Mouse (Mus musculus): ENCODE measurements around the gene Fbxl8. TPM values are rescaled to one million over a fixed set of nuclear protein-coding genes. Genes with fewer than 3 reads are reported as not detected.

Gene Fbxl8
- total RNA-seq, 2 experiments from 2014 or later: 1.0 to 1.1 TPM

Small RNA genes lying within 50 kb of the gene (microRNA-seq; reads per million reads assigned to microRNA genes)
- gene Gm27320 (0 reads per million in 2 experiments), gene Mir328 (11,020 to 11,446 reads per million in 2 experiments)

Other genes with a start within 250 kb of the Fbxl8 start
- not detected for gene Ces3a, start 216.0 kb upstream of the Fbxl8 start, total RNA-seq (2021)
- not detected for gene Ces3b, start 180.9 kb upstream of the Fbxl8 start, total RNA-seq (2021)
- gene Ces4a, start 132.8 kb upstream of the Fbxl8 start, total RNA-seq (2021): not detected
- gene Cbfb, start 94.0 kb upstream of the Fbxl8 start, total RNA-seq (2021): 10 to 100 TPM; 22.1 to 24.4 TPM
- gene D230025D16Rik, start 39.5 kb upstream of the Fbxl8 start, total RNA-seq (2021): 10 to 100 TPM; 35.4 to 39.0 TPM
- gene B3gnt9, start 9.5 kb upstream of the Fbxl8 start, total RNA-seq (2021): 1 to 10 TPM; 3.3 to 3.8 TPM
- 1 to 10 TPM; 7.8 to 8.5 TPM for gene Tradd, start within 50 bp of the Fbxl8 start, total RNA-seq (2021)
- 10 to 100 TPM; 11.5 to 13.0 TPM for gene Hsf4, start 5.2 kb downstream of the Fbxl8 start, total RNA-seq (2021)
- gene Nol3, start 11.5 kb downstream of the Fbxl8 start, total RNA-seq (2021): 10 to 100 TPM; 10.4 to 10.9 TPM
- 10 to 100 TPM; 19.2 to 23.5 TPM for gene 4931428F04Rik, start 25.2 kb downstream of the Fbxl8 start, total RNA-seq (2021)
- under 1 TPM; 0.48 to 0.94 TPM for gene Exoc3l, start 31.5 kb downstream of the Fbxl8 start, total RNA-seq (2021)
- gene E2f4, start 33.0 kb downstream of the Fbxl8 start, total RNA-seq (2021): 10 to 100 TPM; 34.2 to 36.7 TPM
- under 1 TPM; 0.79 to 0.97 TPM for gene Elmo3, start 41.0 kb downstream of the Fbxl8 start, total RNA-seq (2021)
- gene Lrrc29, start 61.6 kb downstream of the Fbxl8 start, total RNA-seq (2021): 1 to 10 TPM; 4.6 to 5.3 TPM
- 10 to 100 TPM; 41.0 to 41.2 TPM for gene Tmem208, start 61.7 kb downstream of the Fbxl8 start, total RNA-seq (2021)
- 1 to 10 TPM; 2.0 to 3.4 TPM for gene Fhod1, start 83.3 kb downstream of the Fbxl8 start, total RNA-seq (2021)
- 10 to 100 TPM; 11.9 to 13.0 TPM for gene Slc9a5, start 84.2 kb downstream of the Fbxl8 start, total RNA-seq (2021)
- gene Plekhg4, start 108.6 kb downstream of the Fbxl8 start, total RNA-seq (2021): 1 to 10 TPM in 1 of 2 experiments, under 1 TPM in 1; 0.84 to 1.3 TPM
- not detected for gene Kctd19, start 148.9 kb downstream of the Fbxl8 start, total RNA-seq (2021)
- gene Lrrc36, start 148.9 kb downstream of the Fbxl8 start, total RNA-seq (2021): 1 to 10 TPM in 1 of 2 experiments, under 1 TPM in 1; 0.76 to 1.3 TPM
- 10 to 100 TPM; 54.8 to 58.5 TPM for gene Tppp3, start 206.9 kb downstream of the Fbxl8 start, total RNA-seq (2021)
- 10 to 100 TPM; 31.9 to 34.2 TPM for gene Zdhhc1, start 232.3 kb downstream of the Fbxl8 start, total RNA-seq (2021)

Measured in layer of hippocampus, adult 18-20 months (tissue).